Mouse (Mus musculus): Measurements from ENCODE around the gene Egfr.

Egfr gene

GRCm38 (mm10) chr11:16895441-16896356 lies 143.7 kb downstream of the Egfr start:
- DNase-seq (ENCODE audit: low spot score): no peak

- no peak for DNase-seq (ENCODE audit: low spot score)
Observed at GRCm38 (mm10) chr11:16897681-16898080, 145.7 kb downstream of the Egfr start.

DNA sequence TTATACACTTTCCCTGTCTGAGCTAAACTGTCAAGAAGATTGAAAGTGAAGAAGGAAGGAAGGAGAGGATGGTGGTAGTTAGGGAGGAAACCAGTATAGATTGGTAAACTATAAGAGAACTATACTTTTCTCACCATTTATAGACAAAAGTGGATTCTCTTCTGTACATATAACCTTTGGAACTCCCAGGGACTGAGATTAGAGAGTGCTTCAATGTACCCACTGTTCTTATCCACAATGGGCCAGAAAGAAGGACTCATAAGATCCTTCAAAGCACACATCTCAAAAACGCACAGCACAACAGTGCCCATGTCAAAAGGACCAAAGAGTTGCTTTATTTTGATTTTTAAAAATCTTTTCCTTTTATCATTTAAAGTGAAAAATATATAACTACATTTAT lies 148.2 kb downstream of the Egfr start:
- no peak for DNase-seq (ENCODE audit: low spot score)

GRCm38 (mm10) chr11:16900653-16901416 lies 148.8 kb downstream of the Egfr start:
- no peak for DNase-seq (ENCODE audit: low spot score)

GRCm38 (mm10) chr11:16904302-16905011 lies 152.5 kb downstream of the Egfr start:
- no peak for DNase-seq (ENCODE audit: low spot score)

DNA sequence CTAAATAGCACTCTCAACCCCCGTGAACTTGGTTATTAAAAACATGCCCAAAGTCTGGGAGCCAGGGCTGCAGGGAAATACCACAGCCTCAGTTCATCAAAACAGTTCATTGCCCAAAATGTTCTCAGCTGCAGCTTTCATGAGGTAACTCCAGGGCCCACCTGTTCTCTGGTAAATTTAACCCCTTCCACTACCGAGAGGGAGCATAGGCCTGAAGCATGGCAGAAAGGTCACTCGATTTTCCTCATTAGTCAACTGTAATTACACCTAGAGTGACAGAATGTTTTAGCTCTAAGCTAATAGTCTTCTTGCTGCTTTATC lies 153.0 kb downstream of the Egfr start:
- DNase-seq (ENCODE audit: low spot score): no peak

- no peak for DNase-seq (ENCODE audit: low spot score)
Observed at GRCm38 (mm10) chr11:16906530-16906929, 154.5 kb downstream of the Egfr start.

DNA sequence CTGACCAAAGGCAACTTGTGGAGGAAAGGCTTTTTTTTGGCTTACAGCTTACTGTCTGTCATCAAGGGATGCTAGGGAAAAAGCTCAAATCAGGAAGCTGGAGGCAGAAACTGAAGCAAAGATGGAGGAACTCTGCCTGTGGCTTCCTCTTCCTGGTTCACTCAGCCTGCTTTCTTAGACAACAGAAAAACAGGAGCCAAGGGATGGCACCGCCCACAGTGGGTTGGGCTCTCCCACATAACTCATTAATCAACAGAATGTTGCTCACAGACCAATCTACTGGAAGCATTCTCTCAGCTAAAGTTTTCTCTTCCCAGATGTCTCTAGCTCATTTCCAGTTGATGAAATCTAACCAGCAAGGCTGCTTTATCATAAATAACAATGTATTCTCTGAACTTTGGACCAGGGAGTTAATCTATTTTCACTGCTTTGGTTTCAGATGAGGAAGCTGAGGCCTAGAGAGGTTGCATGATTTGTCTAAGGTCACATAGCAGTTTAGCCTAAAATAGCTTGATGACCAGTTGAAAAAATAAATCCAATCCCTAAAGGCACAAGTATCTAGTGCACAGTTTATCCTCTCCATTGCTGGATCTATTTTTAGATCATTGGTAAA lies 155.6 kb downstream of the Egfr start:
- no peak for DNase-seq (ENCODE audit: low spot score)

DNA sequence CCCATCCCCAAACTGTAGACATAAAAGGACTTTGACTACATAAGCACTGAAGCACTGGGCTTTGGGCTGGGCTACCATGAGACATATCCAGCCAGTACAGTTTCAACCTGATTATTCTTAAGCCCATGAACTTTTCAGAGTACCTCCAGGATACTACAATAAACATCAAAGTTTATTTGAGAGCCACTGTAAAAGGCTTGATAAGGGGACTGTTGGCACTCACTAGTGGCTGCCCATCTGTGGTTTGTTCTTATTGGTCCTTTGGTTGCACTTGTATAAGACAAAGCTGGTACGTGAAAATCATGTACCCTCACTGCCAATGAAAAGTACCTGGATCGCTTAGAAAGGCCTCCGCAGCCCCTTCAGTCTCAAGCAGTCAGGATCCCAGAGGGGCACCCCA lies 162.8 kb downstream of the Egfr start:
- no peak for DNase-seq (ENCODE audit: low spot score)

DNA sequence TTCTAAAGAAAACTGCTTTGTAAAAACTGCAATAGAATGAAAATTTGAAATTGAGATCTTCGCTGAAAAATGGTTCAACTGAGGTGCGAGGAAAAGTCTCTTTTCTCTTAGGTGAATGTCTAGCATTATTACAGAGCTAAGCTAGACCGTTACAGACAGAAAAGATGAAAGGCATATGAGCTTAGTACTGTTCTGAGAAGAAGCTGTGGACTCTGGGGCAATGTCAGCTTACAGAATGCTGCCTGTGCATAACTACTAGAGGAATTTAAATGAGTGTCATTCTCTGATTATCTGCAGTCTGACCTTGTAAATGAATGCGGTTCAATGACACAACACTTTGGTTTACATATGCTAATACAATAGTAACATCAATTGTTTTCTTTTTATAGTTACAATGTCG lies 163.8 kb downstream of the Egfr start:
- no peak for DNase-seq (ENCODE audit: low spot score)

GRCm38 (mm10) chr11:16917512-16917911 lies 165.5 kb downstream of the Egfr start:
- no peak for DNase-seq (ENCODE audit: low spot score)

DNA sequence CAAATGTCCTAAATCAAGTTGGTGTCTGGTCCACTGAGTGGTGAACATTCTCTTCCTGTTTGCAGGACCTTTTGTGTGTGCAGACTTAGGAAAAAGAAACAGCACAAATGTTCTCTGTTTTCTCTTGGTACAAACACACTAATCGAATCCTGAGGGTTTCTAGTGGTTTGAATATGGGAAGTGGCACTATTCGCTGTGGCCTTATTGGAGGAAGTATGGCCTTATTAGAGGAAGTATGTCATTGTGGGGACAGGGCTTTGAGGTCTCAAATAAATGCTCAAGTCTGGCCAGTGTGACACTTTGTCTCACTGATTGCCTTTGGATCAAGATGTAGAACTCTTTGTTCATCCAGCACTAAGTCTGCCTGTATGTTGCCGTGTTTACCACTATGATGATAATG lies 180.2 kb downstream of the Egfr start:
- DNase-seq (ENCODE audit: low spot score): no peak

- DNase-seq (ENCODE audit: low spot score): no peak
Observed at GRCm38 (mm10) chr11:16935577-16936236, 183.7 kb downstream of the Egfr start.

DNA sequence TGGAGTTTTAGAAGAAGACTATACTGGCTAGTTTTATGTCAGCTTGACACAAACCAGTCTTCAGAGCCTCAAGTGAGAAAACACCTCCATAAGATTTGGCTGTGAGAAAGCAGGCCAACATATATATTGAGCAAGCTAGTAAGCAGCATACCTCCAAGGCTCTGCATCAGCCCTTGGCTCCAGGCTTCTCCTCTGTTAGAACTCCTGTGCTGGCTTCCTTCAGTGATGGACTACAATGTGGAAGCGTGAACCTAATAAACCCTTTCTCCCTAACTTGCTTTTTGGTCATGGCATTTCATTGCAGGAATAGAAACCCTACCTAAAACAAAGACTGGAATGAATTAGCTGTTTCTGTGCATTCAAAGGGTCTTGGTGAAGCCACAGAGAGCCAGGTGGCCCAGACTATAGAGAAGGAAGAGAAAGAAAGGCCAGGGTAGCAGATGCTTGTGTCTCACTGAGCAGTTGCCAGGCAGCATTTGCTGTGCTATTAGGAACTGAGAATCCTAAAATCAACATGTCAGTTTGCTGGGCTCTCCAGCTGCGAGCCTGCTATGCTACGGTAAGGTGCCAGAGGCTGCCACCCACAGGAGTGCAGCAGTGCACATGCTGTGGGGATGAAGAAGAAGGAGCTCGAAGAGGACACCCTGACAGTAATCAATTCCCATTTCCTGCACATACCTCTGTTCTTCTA lies 189.2 kb downstream of the Egfr start:
- no peak for DNase-seq (ENCODE audit: low spot score)

GRCm38 (mm10) chr11:16941973-16942452 lies 190.0 kb downstream of the Egfr start:
- DNase-seq (ENCODE audit: low spot score): no peak

DNA sequence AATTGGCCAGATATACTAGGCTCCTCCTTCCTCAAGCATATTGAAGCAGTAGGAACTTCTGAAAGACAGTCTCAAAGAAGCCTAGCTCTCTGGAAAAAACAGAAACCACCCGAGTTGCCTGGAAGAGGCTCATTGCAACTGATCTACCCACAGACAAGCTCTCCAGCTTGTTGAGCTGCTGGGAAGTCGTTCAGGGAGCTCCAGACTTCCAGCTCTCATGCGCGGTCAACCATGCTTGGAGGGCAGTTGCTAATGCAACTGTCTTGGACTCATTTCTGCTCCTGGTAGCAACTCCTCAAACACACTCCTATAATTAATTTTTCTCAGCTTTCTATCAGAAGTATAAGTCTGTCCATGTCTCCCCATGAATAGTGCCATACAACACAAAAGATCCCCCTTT lies 191.0 kb downstream of the Egfr start:
- DNase-seq (ENCODE audit: low spot score): no peak

- DNase-seq (ENCODE audit: low spot score): no peak
Observed at GRCm38 (mm10) chr11:16948756-16949155, 196.8 kb downstream of the Egfr start.

- DNase-seq (ENCODE audit: low spot score): no peak
Observed at GRCm38 (mm10) chr11:16950226-16950975, 198.4 kb downstream of the Egfr start.

- DNase-seq (ENCODE audit: low spot score): peak; percentile 80
Observed at GRCm38 (mm10) chr11:16950976-16951760, 199.2 kb downstream of the Egfr start, which contains the start of gene Fbxo48. Gene Fbxo48 (plus strand): TSS chr11:16951375.

- DNase-seq (ENCODE audit: low spot score): no peak
Observed at GRCm38 (mm10) chr11:16951761-16952010, 199.7 kb downstream of the Egfr start.
